Mouse (Mus musculus): ENCODE measurements around the gene Ghdc.
"Not testable (repeated sequence)": the region's sequence is repeated elsewhere in the genome, so short reads cannot be mapped to it uniquely, and the experiment has no call there.

Ghdc gene

GRCm38 (mm10) chr11:100770646-100771408 is at the start of gene Ghdc:
TSS of gene Ghdc (minus strand) at chr11:100770957.
- DNase-seq = peak; percentile 61 to 74

GRCm38 (mm10) chr11:100820047-100820446 is 49.3 kb upstream of the Ghdc start:
- DNase-seq = no peak

GRCm38 (mm10) chr11:100819626-100820025 is 48.9 kb upstream of the Ghdc start:
- DNase-seq = peak; percentile 54 to 75

GRCm38 (mm10) chr11:100819048-100819447 is 48.3 kb upstream of the Ghdc start:
- DNase-seq = no peak

GRCm38 (mm10) chr11:100818359-100819012 is 47.7 kb upstream of the Ghdc start:
- no peak for DNase-seq

GRCm38 (mm10) chr11:100817311-100817710 is 46.6 kb upstream of the Ghdc start:
- no peak for DNase-seq

- DNase-seq = no peak
Observed at GRCm38 (mm10) chr11:100816801-100817200, 46.0 kb upstream of the Ghdc start.

GRCm38 (mm10) chr11:100816342-100816741 is 45.6 kb upstream of the Ghdc start:
- no peak for DNase-seq

- peak; percentile 70 to 86 for DNase-seq
Observed at GRCm38 (mm10) chr11:100814498-100814897, 43.7 kb upstream of the Ghdc start.

- no peak for DNase-seq
Observed at GRCm38 (mm10) chr11:100811132-100811531, 40.4 kb upstream of the Ghdc start.

GRCm38 (mm10) chr11:100810516-100810915 is 39.8 kb upstream of the Ghdc start:
- DNase-seq = no peak

GRCm38 (mm10) chr11:100806380-100807305 is 35.9 kb upstream of the Ghdc start:
- no peak for DNase-seq

- DNase-seq = no peak
Observed at GRCm38 (mm10) chr11:100805535-100805934, 34.8 kb upstream of the Ghdc start.

GRCm38 (mm10) chr11:100804409-100804808 is 33.7 kb upstream of the Ghdc start:
- no peak for DNase-seq

GRCm38 (mm10) chr11:100799426-100799825 is 28.7 kb upstream of the Ghdc start:
- no peak for DNase-seq

GRCm38 (mm10) chr11:100796585-100796984 is 25.8 kb upstream of the Ghdc start:
- DNase-seq = no peak

- DNase-seq = no peak
Observed at GRCm38 (mm10) chr11:100795386-100795785, 24.6 kb upstream of the Ghdc start.

- no peak for DNase-seq
Observed at GRCm38 (mm10) chr11:100791457-100792049, 20.8 kb upstream of the Ghdc start.

GRCm38 (mm10) chr11:100790644-100791043 is 19.9 kb upstream of the Ghdc start:
- DNase-seq = not testable (repeated sequence)

GRCm38 (mm10) chr11:100789702-100790101 is 18.9 kb upstream of the Ghdc start:
- no peak for DNase-seq

- DNase-seq = no peak
Observed at GRCm38 (mm10) chr11:100785774-100786173, 15.0 kb upstream of the Ghdc start.

- DNase-seq = no peak
Observed at GRCm38 (mm10) chr11:100784286-100784685, 13.5 kb upstream of the Ghdc start.

GRCm38 (mm10) chr11:100782568-100782967 is 11.8 kb upstream of the Ghdc start:
- DNase-seq = no peak

Data from thymus, adult 18-20 months (tissue).